Comparison of ENCODE assay signal across 20 mouse cellular contexts in the genomic region with DNA sequence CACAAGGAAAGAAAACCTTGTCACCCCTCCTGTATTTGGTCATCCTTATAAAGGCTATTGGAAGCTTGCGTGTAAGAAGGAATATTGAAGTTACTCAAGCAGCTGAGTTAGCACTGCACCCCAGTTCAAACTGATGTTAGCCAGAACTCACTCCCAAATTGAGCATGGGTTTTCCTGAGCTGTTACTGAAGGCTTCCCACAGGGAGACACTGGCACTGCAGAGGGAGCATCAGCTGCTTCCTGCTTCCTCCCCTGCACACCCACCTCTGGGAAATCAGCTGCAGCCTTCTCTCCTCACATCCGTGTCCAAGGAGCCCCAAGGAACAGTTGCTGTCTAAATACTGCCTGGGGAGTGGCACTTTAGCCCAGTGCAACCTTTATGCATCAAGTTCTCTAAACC.
DNase-seq lines count a peak whose midpoint lies in the region; ATAC-seq and TF ChIP-seq lines count a peak whose summit lies in the region.
"Had no signal": no experiment of that assay in that cellular context is flagged by ENCODE, and none has a peak within 500 bp of the region (broad histone marks: within the 10 kb centered on the region; RNA-seq: fewer than 3 reads in every experiment).

No protein-coding gene starts in this region.

- no peak overlapping the region for H3K27ac ChIP-seq in forebrain, postnatal 0 days (ENCODE audit: low read depth, low read length)
- no peak overlapping the region for H3K27ac ChIP-seq in forebrain, embryonic 13.5 days
- H3K27ac ChIP-seq in hindbrain, embryonic 13.5 days, result peak overlapping the region; percentile 48; the same call in 1 of the 2 replicates
- no peak overlapping the region for H3K27ac ChIP-seq in hindbrain, embryonic 14.5 days
- H3K27ac ChIP-seq in embryonic facial prominence, embryonic 14.5 days (replicated peaks; ENCODE audit: low read depth, low read length), result no peak overlapping the region; the same call in 1 of the 2 replicates
- no peak overlapping the region for H3K27ac ChIP-seq in cerebellum, adult 2 months (ENCODE audit: insufficient read depth, low read length)
- H3K27ac ChIP-seq: heart, adult 2 months; heart, embryonic 15.5 days; intestine, embryonic 15.5 days; neural tube, embryonic 15.5 days had no signal

- H3K9ac ChIP-seq in forebrain, postnatal 0 days, result no peak overlapping the region
- H3K9ac ChIP-seq in forebrain, embryonic 13.5 days, result no peak overlapping the region
- no peak overlapping the region for H3K9ac ChIP-seq in hindbrain, embryonic 13.5 days
- no peak overlapping the region for H3K9ac ChIP-seq in hindbrain, embryonic 14.5 days
- no peak overlapping the region for H3K9ac ChIP-seq in embryonic facial prominence, embryonic 14.5 days (ENCODE audit: low read depth, low read length)
- H3K9ac ChIP-seq: heart, embryonic 15.5 days; intestine, embryonic 15.5 days; neural tube, embryonic 15.5 days had no signal

- no peaks in the 10 kb centered on the region for H3K36me3 ChIP-seq in forebrain, postnatal 0 days (ENCODE audit: insufficient read depth)
- no peaks in the 10 kb centered on the region for H3K36me3 ChIP-seq in forebrain, embryonic 13.5 days (ENCODE audit: poor library complexity, severe bottlenecking)
- no peaks in the 10 kb centered on the region for H3K36me3 ChIP-seq in hindbrain, embryonic 13.5 days
- no peaks in the 10 kb centered on the region for H3K36me3 ChIP-seq in hindbrain, embryonic 14.5 days (replicated peaks; ENCODE audit: control insufficient read depth, insufficient read depth)
- no peaks in the 10 kb centered on the region for H3K36me3 ChIP-seq in embryonic facial prominence, embryonic 14.5 days (ENCODE audit: control insufficient read depth, insufficient read depth, low read length)
- H3K36me3 ChIP-seq: heart, embryonic 15.5 days; intestine, embryonic 15.5 days; neural tube, embryonic 15.5 days had no signal

- H3K4me3 ChIP-seq in forebrain, postnatal 0 days (ENCODE audit: low read depth, low read length), result no peak overlapping the region
- H3K4me3 ChIP-seq in forebrain, embryonic 13.5 days, result no peak overlapping the region
- H3K4me3 ChIP-seq in hindbrain, embryonic 13.5 days, result no peak overlapping the region
- no peak overlapping the region for H3K4me3 ChIP-seq in hindbrain, embryonic 14.5 days (replicated peaks; ENCODE audit: low read length)
- no peak overlapping the region for H3K4me3 ChIP-seq in embryonic facial prominence, embryonic 14.5 days (ENCODE audit: low read depth, low read length)
- H3K4me3 ChIP-seq in cerebellum, adult 2 months (replicated peaks; ENCODE audit: insufficient read depth, low read depth, low read length), result no peak overlapping the region
- H3K4me3 ChIP-seq: heart, adult 2 months; intestine, embryonic 15.5 days; megakaryocyte, embryonic 14.5 days; neural tube, embryonic 15.5 days had no signal

- TF ChIP-seq CTCF in forebrain, postnatal 0 days (IDR thresholded peaks at IDR 0.05; ENCODE audit: low read depth), result 0 out of 2 replicates have a peak, but pooled peaks have one; percentile 6
- no peak for TF ChIP-seq CTCF in cerebellum, adult 2 months (IDR thresholded peaks at IDR 0.05; ENCODE audit: borderline replicate concordance, insufficient read depth, low read depth, low read length)

- peaks cover 3% of the 10 kb centered on the region; the same call in 1 of the 2 replicates for H3K4me1 ChIP-seq in forebrain, postnatal 0 days (ENCODE audit: insufficient read depth)
- peaks cover 42% of the 10 kb centered on the region for H3K4me1 ChIP-seq in forebrain, embryonic 13.5 days
- peaks cover 32% of the 10 kb centered on the region for H3K4me1 ChIP-seq in hindbrain, embryonic 13.5 days (replicated peaks)
- H3K4me1 ChIP-seq in hindbrain, embryonic 14.5 days (replicated peaks; ENCODE audit: control insufficient read depth, insufficient read depth, low read length), result peaks cover 12% of the 10 kb centered on the region
- H3K4me1 ChIP-seq in embryonic facial prominence, embryonic 14.5 days (ENCODE audit: control insufficient read depth, insufficient read depth, low read length), result peaks cover 11% of the 10 kb centered on the region
- no peaks in the 10 kb centered on the region for H3K4me1 ChIP-seq in cerebellum, adult 2 months (ENCODE audit: control insufficient read depth, insufficient read depth, low read length)
- H3K4me1 ChIP-seq: megakaryocyte, embryonic 14.5 days had no signal

- no peak for TF ChIP-seq POLR2A in cerebellum, adult 2 months (IDR thresholded peaks at IDR 0.05; ENCODE audit: borderline replicate concordance, insufficient read depth, low read length)

- DNase-seq in forebrain, postnatal 0 days, result no peak
- DNase-seq in hindbrain, embryonic 14.5 days (ENCODE audit: low spot score), result no peak
- DNase-seq in Muller cell, postnatal 12 days (ENCODE audit: inconsistent ontology term), result peak; percentile 10
- DNase-seq in embryonic facial prominence, embryonic 14.5 days (ENCODE audit: low spot score), result peak; percentile 24
- DNase-seq in cerebellum, adult 2 months, result no peak
- no peak for DNase-seq in cerebellum, adult 18-20 months
- DNase-seq: B cell, adult 2 months; cerebellum, adult 9-11 months; gastrocnemius, postnatal 10 days; heart, adult 2 months; kidney, adult 9 months; lung, adult 18-20 months; thymus, postnatal 25 days had no signal

- WGBS in forebrain, postnatal 0 days, result 37% methylated on average over 2 of the region's 2 CpGs
- 62% methylated on average over 2 of the region's 2 CpGs for WGBS in forebrain, embryonic 13.5 days
- 49% methylated on average over 2 of the region's 2 CpGs for WGBS in hindbrain, embryonic 13.5 days
- 53% methylated on average over 2 of the region's 2 CpGs for WGBS in hindbrain, embryonic 14.5 days
- 41% methylated on average over 2 of the region's 2 CpGs for WGBS in embryonic facial prominence, embryonic 14.5 days
- 64% methylated on average over 2 of the region's 2 CpGs for WGBS in cerebellum, adult 2 months

- ATAC-seq in forebrain, postnatal 0 days, result 0 out of 2 replicates have a peak, but pooled peaks have one; percentile 23
- no peak for ATAC-seq in forebrain, embryonic 13.5 days
- no peak for ATAC-seq in hindbrain, embryonic 13.5 days (ENCODE audit: low FRiP score)
- ATAC-seq in hindbrain, embryonic 14.5 days (ENCODE audit: low FRiP score), result no peak
- peak; percentile 50; the same call in 1 of the 2 replicates for ATAC-seq in embryonic facial prominence, embryonic 14.5 days (ENCODE audit: low read depth)
- ATAC-seq: intestine, embryonic 15.5 days had no signal

- H3K9me3 ChIP-seq in forebrain, postnatal 0 days (ENCODE audit: low read length), result no peaks in the 10 kb centered on the region
- H3K9me3 ChIP-seq in forebrain, embryonic 13.5 days (replicated peaks), result no peaks in the 10 kb centered on the region
- H3K9me3 ChIP-seq in hindbrain, embryonic 13.5 days, result no peaks in the 10 kb centered on the region
- H3K9me3 ChIP-seq in hindbrain, embryonic 14.5 days (ENCODE audit: control insufficient read depth, low read length), result no peaks in the 10 kb centered on the region
- no peaks in the 10 kb centered on the region for H3K9me3 ChIP-seq in embryonic facial prominence, embryonic 14.5 days (ENCODE audit: control insufficient read depth, low read length)
- H3K9me3 ChIP-seq: heart, embryonic 15.5 days; intestine, embryonic 15.5 days; neural tube, embryonic 15.5 days had no signal

- H3K27me3 ChIP-seq in forebrain, postnatal 0 days (ENCODE audit: insufficient read depth, low read length), result no peaks in the 10 kb centered on the region
- H3K27me3 ChIP-seq in forebrain, embryonic 13.5 days, result no peaks in the 10 kb centered on the region
- H3K27me3 ChIP-seq in hindbrain, embryonic 13.5 days, result no peaks in the 10 kb centered on the region
- H3K27me3 ChIP-seq in hindbrain, embryonic 14.5 days (ENCODE audit: control insufficient read depth, insufficient read depth, low read length), result no peaks in the 10 kb centered on the region
- 0 out of 2 replicates have a peak, but pooled peaks cover 2% of the 10 kb centered on the region for H3K27me3 ChIP-seq in embryonic facial prominence, embryonic 14.5 days (replicated peaks; ENCODE audit: control insufficient read depth, insufficient read depth, low read length)
- H3K27me3 ChIP-seq in cerebellum, adult 2 months (ENCODE audit: control insufficient read depth, insufficient read depth, low read length), result no peaks in the 10 kb centered on the region; the same call in 1 of the 2 replicates
- H3K27me3 ChIP-seq: heart, embryonic 15.5 days; intestine, embryonic 15.5 days; megakaryocyte, embryonic 14.5 days; neural tube, embryonic 15.5 days had no signal

- no peak overlapping the region for H3K4me2 ChIP-seq in forebrain, postnatal 0 days (ENCODE audit: low read depth)
- no peak overlapping the region for H3K4me2 ChIP-seq in forebrain, embryonic 13.5 days
- no peak overlapping the region for H3K4me2 ChIP-seq in hindbrain, embryonic 13.5 days
- H3K4me2 ChIP-seq in hindbrain, embryonic 14.5 days (replicated peaks), result no peak overlapping the region
- no peak overlapping the region for H3K4me2 ChIP-seq in embryonic facial prominence, embryonic 14.5 days (ENCODE audit: low read depth, low read length)
- H3K4me2 ChIP-seq: liver, embryonic 11.5 days had no signal

Comparison
In these comparisons a context has a peak if more than half of its experiments do, and no peak if none do; other contexts are left out.
1. ATAC-seq: peak in forebrain, postnatal 0 days (single experiment) and embryonic facial prominence, embryonic 14.5 days (single experiment); none in forebrain, embryonic 13.5 days (single experiment), hindbrain, embryonic 13.5 days (single experiment) and hindbrain, embryonic 14.5 days (single experiment).
2. DNase-seq: peak in Muller cell, postnatal 12 days (single experiment) and embryonic facial prominence, embryonic 14.5 days (single experiment); none in forebrain, postnatal 0 days (single experiment), hindbrain, embryonic 14.5 days (single experiment), cerebellum, adult 2 months (0 of 2) and cerebellum, adult 18-20 months (0 of 2).